Mouse (Mus musculus): ENCODE measurements around the gene Spink4.

GRCm38 (mm10) chr4:40936175-40936839, 16.5 kb downstream of the Spink4 start:
- TF ChIP-seq CTCF (IDR thresholded peaks at IDR 0.05; ENCODE audit: extremely low read depth, insufficient read length, insufficient replicate concordance, low read depth, low read length) (no peak), POLR2A (IDR thresholded peaks at IDR 0.05; ENCODE audit: low read depth, low read length) (no peak)
